Mouse (Mus musculus): ENCODE results near the gene Supt7l. TPM values are rescaled to one million over a fixed set of nuclear protein-coding genes. Genes with fewer than 3 reads are reported as not detected.
A peak's percentile ranks its signal among the peaks of the same experiment; 100 is the strongest.
"Not testable (repeated sequence)": the region's sequence is repeated elsewhere in the genome, so short reads cannot be mapped to it uniquely, and the experiment has no call there.

Supt7l gene
- 10 to 100 TPM; 15.5 to 17.1 TPM for total RNA-seq (2021)
- long read RNA-seq, experiment 1, transcript Supt7l-201 (5 exons, 2,693 nt) = major isoform, 10 of 13 reads
- long read RNA-seq, experiment 1, partial matches to known transcripts = 2 of 13 reads
- long read RNA-seq, experiment 1, other reads (novel, unspliced or antisense) = 1 of 13 reads
- long read RNA-seq, experiment 2, transcript Supt7l-201 (5 exons, 2,693 nt) = major isoform, 33 of 44 reads
- long read RNA-seq, experiment 2, partial matches to known transcripts = 11 of 44 reads
- long read RNA-seq, experiment 2, other reads (novel, unspliced or antisense) = 0 of 44 reads

DNA sequence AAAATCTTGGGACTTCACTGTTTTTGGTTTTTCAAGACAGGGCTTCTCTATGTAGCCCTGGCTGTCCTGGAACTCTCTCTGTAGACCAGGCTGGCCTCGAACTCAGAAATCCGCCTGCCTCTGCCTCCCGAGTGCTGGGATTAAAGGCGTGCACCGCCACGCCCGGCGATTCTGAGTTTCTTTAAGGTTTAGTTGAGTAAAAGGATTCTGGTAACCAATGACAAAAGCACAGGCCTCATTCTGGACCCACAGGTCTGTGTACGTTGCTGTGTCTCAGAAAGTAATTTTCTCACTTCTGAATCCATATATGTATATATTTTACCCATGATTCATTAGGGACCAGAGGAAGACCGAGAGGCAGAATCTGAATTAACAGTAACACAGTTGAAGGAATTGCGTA is at the start of gene Supt7l:
Gene Supt7l, minus strand, starts transcription at position 101 of the 400 bp plus-strand sequence.
- DNase-seq (ENCODE audit: low spot score in 2 of 2) = not testable (repeated sequence)

GRCm38 (mm10) chr5:31576539-31576975 is 49.0 kb upstream of the Supt7l start:
- peak; percentile 56 to 68 for DNase-seq (ENCODE audit: low spot score in 2 of 2)

DNA sequence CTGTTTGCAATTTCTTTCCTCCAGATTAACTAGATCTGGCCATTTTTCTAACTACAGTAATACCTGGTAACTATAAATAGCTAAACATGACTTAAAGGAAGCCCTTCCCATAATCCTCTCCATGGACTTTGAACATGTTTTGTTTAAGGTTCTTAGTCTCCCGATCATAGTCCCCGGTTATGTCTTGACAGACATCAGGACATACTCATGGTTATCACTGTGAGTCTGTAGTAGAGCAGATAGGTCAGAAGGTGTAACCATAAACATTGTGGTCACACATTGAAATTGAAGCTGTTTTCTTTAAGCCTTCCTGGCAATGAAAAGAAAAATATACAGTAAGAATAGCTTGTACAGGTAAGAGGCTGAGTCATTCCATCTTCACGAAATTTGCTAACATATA is 46.1 kb upstream of the Supt7l start:
- no peak for DNase-seq (ENCODE audit: low spot score in 2 of 2)

GRCm38 (mm10) chr5:31571023-31571608 is 43.5 kb upstream of the Supt7l start:
- DNase-seq (ENCODE audit: low spot score in 2 of 2) = peak; percentile 44 to 51

DNA sequence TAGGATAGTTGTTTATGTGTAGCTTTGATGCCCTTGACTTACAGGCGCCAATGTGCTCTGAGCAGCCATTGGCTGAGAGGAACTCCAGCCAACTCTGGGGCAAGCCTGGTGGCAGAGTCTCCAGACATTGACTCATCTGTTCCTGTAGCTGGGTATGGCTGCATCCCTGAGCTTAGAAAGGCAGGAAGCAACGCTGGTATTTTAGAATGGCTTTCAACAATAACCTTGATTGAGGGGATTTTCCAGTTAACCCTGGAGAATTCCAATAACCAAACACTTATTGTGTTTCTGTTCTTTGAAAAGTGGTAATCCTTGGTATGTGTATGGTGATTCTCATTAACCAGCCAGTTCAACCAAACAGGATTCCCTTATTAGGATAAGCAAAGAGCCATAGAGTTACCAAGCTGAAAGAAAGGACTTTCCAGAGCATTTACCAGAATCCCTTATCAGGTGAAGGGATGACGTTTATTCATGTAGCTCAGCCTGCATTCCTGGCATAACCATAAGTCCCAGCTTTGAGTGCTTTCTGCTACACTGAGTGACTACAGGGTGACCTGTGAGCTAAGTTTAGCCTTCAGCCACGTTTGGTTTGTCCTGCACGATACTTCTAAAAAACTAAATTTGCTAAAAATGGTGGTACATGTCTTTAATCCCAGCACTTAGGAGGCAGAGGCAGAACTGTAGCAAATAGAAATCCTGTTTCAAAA is 40.5 kb upstream of the Supt7l start:
- DNase-seq (ENCODE audit: low spot score in 2 of 2) = no peak

- no peak for DNase-seq (ENCODE audit: low spot score in 2 of 2)
Measured at GRCm38 (mm10) chr5:31566457-31566856, 38.9 kb upstream of the Supt7l start.

DNA sequence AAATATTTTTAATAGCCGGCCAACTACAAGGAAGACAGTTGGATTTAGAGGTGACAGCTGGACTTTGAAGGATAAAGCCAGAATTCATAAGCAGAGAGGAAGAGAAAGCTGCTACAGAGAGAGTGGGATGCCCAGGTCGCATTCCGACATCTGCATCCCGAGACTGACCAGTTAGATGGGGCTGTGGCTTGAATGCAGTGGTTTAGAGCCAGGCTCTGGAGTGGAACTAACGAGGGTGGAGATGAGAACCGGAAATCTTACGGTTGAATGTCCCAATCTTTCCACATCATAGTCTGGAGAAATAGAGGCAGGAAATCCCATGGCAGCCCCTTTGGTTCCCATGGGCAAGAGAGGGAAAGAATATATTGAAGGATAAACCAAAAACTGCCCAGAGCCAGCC is 38.4 kb upstream of the Supt7l start:
- no peak for DNase-seq (ENCODE audit: low spot score in 2 of 2)

DNA sequence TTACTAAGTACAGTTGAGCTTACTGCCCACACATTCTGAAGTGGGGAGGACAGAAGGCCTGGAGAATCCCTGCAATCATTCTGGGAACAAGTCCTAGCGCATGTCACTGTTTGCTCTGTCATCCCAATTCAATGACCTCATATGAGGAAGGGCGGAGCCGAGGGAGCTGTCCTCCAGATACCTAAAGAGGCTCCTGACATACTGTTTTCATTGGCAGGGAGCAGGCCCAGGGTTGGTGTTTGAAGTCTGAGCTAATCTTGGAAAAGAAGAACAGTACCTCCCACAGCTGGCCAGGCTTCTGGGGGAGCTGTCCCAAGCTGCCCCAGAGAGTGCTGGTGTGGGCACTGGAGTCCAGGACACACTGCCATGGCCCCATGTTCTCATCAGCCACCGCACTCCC is 37.4 kb upstream of the Supt7l start:
- no peak for DNase-seq (ENCODE audit: low spot score in 2 of 2)

GRCm38 (mm10) chr5:31563905-31564304 is 36.3 kb upstream of the Supt7l start:
- DNase-seq (ENCODE audit: low spot score in 2 of 2) = no peak

DNA sequence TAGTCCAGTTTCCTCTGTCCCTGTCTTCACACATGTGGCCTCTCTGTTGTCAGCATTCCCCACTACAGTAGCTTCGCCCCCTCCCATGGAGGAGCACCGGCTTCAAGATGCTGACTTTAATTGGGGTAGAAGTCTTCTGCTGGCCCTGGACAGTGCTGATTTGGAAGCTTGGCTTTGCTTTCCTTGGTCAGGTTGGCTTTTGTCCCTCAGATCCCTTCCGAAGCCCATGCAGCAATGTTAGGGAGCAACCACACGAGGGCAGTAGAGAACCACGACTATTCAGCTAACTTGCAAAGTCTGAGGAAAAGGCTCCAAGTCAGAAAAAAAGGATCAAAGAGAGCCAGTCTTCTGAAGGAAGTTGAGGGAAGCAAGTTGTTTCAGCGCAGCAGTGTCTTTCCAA is 35.9 kb upstream of the Supt7l start:
- DNase-seq (ENCODE audit: low spot score in 2 of 2) = peak; percentile 77 to 78

DNA sequence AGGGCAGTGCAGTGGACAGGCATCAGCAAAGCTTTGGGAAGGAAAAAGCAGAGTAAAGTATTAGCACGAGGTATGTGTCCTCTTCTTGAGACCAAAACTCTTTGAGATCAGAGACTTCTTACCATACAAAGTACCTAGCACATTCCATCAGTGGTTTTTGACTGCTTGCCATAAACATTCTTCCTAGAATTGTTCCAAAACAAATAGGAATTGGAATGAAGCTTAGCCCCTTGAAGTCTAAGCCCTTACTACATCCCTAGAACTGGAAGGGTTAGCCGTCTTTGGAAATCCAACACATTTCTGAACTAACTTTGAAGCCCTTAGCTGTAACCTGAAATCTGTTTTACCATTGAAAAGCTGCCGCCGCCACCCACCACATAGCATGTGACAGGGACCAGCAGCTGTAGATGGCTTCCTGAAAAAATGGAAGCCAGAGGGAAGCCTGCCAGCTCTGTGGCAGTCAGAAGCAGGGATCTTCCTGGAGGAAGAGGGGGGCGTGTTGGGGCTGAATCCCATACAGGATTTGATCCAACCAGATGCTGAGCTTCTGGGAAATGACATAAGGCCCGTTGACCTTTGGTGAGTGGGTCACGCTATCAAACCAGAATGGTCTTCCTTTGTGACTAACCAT is 34.5 kb upstream of the Supt7l start:
- DNase-seq (ENCODE audit: low spot score in 2 of 2) = no peak

DNA sequence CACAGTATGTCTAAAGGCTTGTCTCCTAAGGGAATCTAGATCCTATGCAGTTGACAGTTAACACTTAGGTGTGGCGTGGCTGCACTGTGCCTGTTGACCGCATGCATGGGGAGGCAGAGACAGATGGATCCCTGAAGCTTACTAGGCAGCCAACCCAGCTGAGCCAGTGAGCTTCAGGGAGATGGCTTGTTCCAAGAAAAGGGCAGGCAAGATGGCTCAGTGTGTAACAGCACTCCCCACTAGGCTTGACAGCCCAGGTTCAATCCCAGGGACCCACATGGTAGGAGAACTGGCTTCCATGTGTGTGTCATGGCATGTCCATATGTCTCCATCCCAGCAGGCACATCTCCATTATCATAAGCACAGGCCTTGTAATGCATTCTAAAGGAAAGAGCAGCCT is 32.7 kb upstream of the Supt7l start:
- DNase-seq (ENCODE audit: low spot score in 2 of 2) = no peak

- no peak for DNase-seq (ENCODE audit: low spot score in 2 of 2)
Measured at GRCm38 (mm10) chr5:31559401-31559800, 31.8 kb upstream of the Supt7l start.

DNA sequence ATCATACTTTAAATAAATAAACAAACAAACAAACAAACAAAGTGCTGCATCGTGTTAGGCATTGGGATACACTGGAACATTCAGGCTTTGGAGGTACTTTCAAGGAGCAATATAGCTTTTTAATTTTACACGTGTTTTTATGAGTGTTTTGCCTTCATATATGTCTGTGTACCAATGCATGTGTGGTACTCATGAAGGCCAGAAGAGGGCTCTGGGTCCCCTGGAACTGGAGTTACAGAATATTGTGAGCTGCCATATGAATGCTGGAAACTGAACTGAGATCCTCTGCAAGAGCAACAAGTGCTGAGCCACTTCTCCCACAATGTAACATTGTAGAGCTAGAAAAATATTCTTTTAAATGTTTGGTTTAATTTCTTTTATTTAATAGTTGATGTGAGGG is 7.6 kb upstream of the Supt7l start:
- DNase-seq (ENCODE audit: low spot score in 2 of 2) = no peak

DNA sequence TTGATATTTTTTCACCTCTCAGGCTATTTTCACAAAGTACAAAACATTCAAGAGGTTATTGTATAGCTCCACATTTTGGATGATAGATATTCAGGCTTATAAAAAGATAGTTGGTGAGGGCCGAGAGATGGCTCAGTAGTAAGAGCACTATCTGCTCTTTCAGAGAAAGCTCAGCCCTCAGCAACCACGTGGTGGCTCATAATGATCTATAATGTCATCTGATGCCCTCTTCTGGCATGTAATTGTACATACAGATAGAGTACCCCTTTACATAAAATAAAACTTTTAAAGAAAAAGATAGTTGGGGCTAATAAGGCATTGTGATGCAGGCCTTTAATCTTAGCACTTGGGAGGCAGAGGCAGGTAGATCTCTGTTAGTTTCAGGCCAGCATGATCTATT is 953 bp upstream of the Supt7l start:
- no peak for DNase-seq (ENCODE audit: low spot score in 2 of 2)

DNA sequence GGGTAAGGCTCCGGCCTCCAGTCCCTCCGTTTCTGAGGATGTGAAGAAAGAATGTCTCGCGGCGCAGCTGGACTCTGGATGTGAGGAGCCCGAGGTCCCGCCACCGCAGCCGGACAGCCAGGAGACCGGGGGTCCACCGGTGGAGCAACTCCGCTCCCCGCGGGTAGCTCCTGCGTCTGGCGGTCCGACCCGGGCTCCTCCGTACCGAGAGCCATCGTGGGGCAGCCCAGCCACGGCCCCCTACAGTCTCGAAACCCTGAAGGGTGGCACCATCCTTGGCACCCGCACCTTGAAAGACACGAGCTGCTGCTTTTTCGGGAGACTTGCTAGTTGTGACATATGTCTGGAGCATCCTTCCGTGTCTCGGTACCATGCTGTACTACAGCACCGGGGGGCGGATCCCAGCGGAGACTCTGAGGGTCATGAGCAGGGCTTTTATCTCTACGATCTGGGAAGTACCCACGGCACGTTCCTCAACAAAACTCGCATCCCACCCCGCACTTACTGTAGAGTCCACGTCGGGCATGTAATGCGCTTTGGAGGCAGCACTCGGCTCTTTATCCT is 408 bp downstream of the Supt7l start:
- no peak for DNase-seq (ENCODE audit: low spot score in 2 of 2)

- peak; percentile 74 to 82 for DNase-seq (ENCODE audit: low spot score in 2 of 2)
Measured at GRCm38 (mm10) chr5:31526354-31527116, 1.1 kb downstream of the Supt7l start, which contains the start of gene Slc4a1ap. Gene Slc4a1ap (plus strand): TSS chr5:31526995.

DNA sequence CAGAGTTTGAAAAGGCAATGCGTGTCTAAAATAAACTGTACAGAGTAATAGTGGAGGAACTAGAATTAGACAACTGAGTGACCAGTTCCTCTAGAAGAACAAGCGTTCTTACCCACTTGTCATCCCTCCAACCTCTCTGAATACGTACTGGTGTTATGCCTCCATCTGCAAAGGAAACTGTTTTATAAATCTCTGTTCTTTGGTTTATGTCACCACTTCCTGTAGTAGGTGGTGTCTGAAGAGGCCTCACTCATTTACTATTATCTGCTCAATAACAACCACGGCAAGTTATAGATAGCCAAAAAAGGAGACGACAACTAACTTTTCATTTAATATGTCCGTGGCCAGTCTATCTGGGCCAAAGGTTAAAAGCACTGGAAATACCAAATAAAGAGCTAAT is 7.1 kb downstream of the Supt7l start:
- DNase-seq (ENCODE audit: low spot score in 2 of 2) = no peak

GRCm38 (mm10) chr5:31512481-31512880 is 15.1 kb downstream of the Supt7l start:
- no peak for DNase-seq (ENCODE audit: low spot score in 2 of 2)

DNA sequence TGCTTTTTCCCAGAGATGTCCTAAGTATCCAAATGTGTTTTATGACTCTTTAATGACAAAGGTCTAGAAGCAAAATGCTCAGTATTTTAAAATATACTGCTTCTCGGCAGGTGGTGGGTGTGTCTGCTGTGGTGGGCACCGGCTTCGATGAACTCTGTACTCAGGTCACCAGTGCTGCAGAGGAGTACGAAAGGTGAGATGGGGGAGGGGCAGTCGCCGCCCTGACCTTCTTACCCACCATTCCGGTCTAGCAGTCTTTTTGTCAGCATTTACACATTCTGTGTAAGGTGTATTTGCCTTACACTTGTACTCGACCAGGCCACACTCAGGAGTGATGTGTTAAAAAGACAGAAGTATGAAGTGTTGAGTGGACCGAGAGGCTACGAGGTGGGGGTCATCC is 22.8 kb downstream of the Supt7l start:
- no peak for DNase-seq (ENCODE audit: low spot score in 2 of 2)

Data from adrenal gland, adult 18-20 months (tissue).